Mouse (Mus musculus) embryonic facial prominence, embryonic 10.5 days (tissue): Measurements from ENCODE around the gene Rps6kc1. TPM values are rescaled to one million over a fixed set of nuclear protein-coding genes. Genes with fewer than 3 reads are reported as not detected.

Source experiments
- DNase-seq: peaks from one replicate; pipeline ENCODE4 v3.0.0-alpha.2; 2017; ENCODE audit warnings: low spot score
- H3K27ac ChIP-seq: fragments of 300-500 bp; sonication (generic); replicated peaks from 2 replicates; pipeline ENCODE4 v1.5.1; 2016; ENCODE audit warnings: mild to moderate bottlenecking
- H3K27me3 ChIP-seq: fragments of 300-500 bp; sonication (generic); replicated peaks from 2 replicates; pipeline ENCODE4 v1.6.1; 2016; ENCODE audit warnings: low read depth, mild to moderate bottlenecking; ENCODE audit not compliant: poor library complexity, severe bottlenecking
- H3K36me3 ChIP-seq: fragments of 300-500 bp; sonication (generic); replicated peaks from 2 replicates; pipeline ENCODE4 v1.6.1; 2016; ENCODE audit warnings: mild to moderate bottlenecking, moderate library complexity
- H3K4me1 ChIP-seq: fragments of 300-500 bp; sonication (generic); 2 replicates; pipeline ENCODE4 v1.6.1; 2016
- H3K4me3 ChIP-seq: fragments of 300-500 bp; sonication (generic); 2 replicates; pipeline ENCODE4 v1.5.1; 2016; ENCODE audit warnings: mild to moderate bottlenecking, moderate library complexity
- H3K9me3 ChIP-seq: fragments of 300-500 bp; sonication (generic); 2 replicates; pipeline ENCODE4 v1.6.1; 2016; ENCODE audit warnings: mild to moderate bottlenecking
- WGBS: fragments of 180-500 bp; shearing (Covaris S2); methylation state at CpG from one replicate; pipeline ENCODE4 v1.1.7; 2016; 5-methylcytosine and 5-hydroxymethylcytosine counted together
- polyA plus RNA-seq: library from polyadenylated mRNA; unstranded; fragments of >200 nt; fragmentation: Nextera tagmentation; extraction: Ambion mirVana; gene quantifications from 2 replicates; pipeline ENCODE4 v1.2.1, GENCODE M21; 2016

The Rps6kc1 gene
- polyA plus RNA-seq, 1 experiment from 2014 or later: 16.9 TPM

- no peaks in the 10 kb centered on the region for H3K36me3 ChIP-seq
- H3K27me3 ChIP-seq: no peaks in the 10 kb centered on the region
- WGBS: 83% methylated on average over 3 of the region's 3 CpGs
Observed at GRCm38 (mm10) chr1:190675455-190675854, 236.1 kb downstream of the Rps6kc1 start.

GRCm38 (mm10) chr1:190669099-190669498, 242.5 kb downstream of the Rps6kc1 start:
- Histone ChIP-seq H3K36me3 (no peaks in the 10 kb centered on the region), H3K27me3 (no peaks in the 10 kb centered on the region), H3K4me3 (no peak overlapping the region), H3K4me1 (peaks cover 33% of the 10 kb centered on the region), H3K9me3 (no peaks in the 10 kb centered on the region), H3K27ac (peak overlapping the region; percentile 66)
- 69% methylated on average over 10 of the region's 10 CpGs for WGBS
- DNase-seq: peak; percentile 34

More at GRCm38 (mm10) chr1:190675455-190675854, 236.1 kb downstream of the Rps6kc1 start:
- Histone ChIP-seq H3K4me1 (no peaks in the 10 kb centered on the region), H3K27ac (no peak overlapping the region), H3K9me3 (no peaks in the 10 kb centered on the region), H3K4me3 (no peak overlapping the region)
- no peak for DNase-seq

GRCm38 (mm10) chr1:190667821-190668220, 243.7 kb downstream of the Rps6kc1 start:
- Histone ChIP-seq H3K27me3 (no peaks in the 10 kb centered on the region), H3K4me1 (peaks cover 33% of the 10 kb centered on the region), H3K4me3 (no peak overlapping the region), H3K36me3 (no peaks in the 10 kb centered on the region), H3K9me3 (no peaks in the 10 kb centered on the region), H3K27ac (0 out of 2 replicates have a peak overlapping the region, but pooled peaks have one; percentile 24)
- no peak for DNase-seq
- WGBS: 93% methylated on average over 11 of the region's 11 CpGs

- Histone ChIP-seq H3K27ac (no peak overlapping the region), H3K36me3 (no peaks in the 10 kb centered on the region), H3K9me3 (no peaks in the 10 kb centered on the region), H3K4me3 (no peak overlapping the region), H3K27me3 (no peaks in the 10 kb centered on the region), H3K4me1 (peaks cover 33% of the 10 kb centered on the region)
- 83% methylated on average over 5 of the region's 5 CpGs for WGBS
- no peak for DNase-seq
Observed at GRCm38 (mm10) chr1:190667326-190667725, 244.2 kb downstream of the Rps6kc1 start.

- Histone ChIP-seq H3K36me3 (no peaks in the 10 kb centered on the region), H3K4me1 (peaks cover 46% of the 10 kb centered on the region), H3K27me3 (no peaks in the 10 kb centered on the region), H3K27ac (no peak overlapping the region), H3K4me3 (no peak overlapping the region), H3K9me3 (no peaks in the 10 kb centered on the region)
- no peak for DNase-seq
- 85% methylated on average over 8 of the region's 8 CpGs for WGBS
Observed at GRCm38 (mm10) chr1:190665490-190665875, 246.1 kb downstream of the Rps6kc1 start.

- Histone ChIP-seq H3K9me3 (no peaks in the 10 kb centered on the region), H3K4me1 (peaks cover 45% of the 10 kb centered on the region), H3K27me3 (no peaks in the 10 kb centered on the region), H3K36me3 (no peaks in the 10 kb centered on the region), H3K4me3 (no peak overlapping the region), H3K27ac (no peak overlapping the region)
- no peak for DNase-seq
- 87% methylated on average over 21 of the region's 21 CpGs for WGBS
Observed at GRCm38 (mm10) chr1:190664767-190665489, 246.6 kb downstream of the Rps6kc1 start.

GRCm38 (mm10) chr1:190663996-190664395, 247.6 kb downstream of the Rps6kc1 start:
- Histone ChIP-seq H3K27me3 (no peaks in the 10 kb centered on the region; the same call in 1 of the 2 replicates), H3K27ac (no peak overlapping the region), H3K36me3 (no peaks in the 10 kb centered on the region), H3K4me3 (no peak overlapping the region), H3K4me1 (peaks cover 43% of the 10 kb centered on the region), H3K9me3 (no peaks in the 10 kb centered on the region)
- 90% methylated on average over 4 of the region's 4 CpGs for WGBS
- DNase-seq: no peak

GRCm38 (mm10) chr1:190662736-190663135, 248.8 kb downstream of the Rps6kc1 start:
- WGBS: 84% methylated on average over 5 of the region's 5 CpGs
- H3K27ac ChIP-seq: no peak overlapping the region
- H3K9me3 ChIP-seq: no peaks in the 10 kb centered on the region
- no peaks in the 10 kb centered on the region for H3K36me3 ChIP-seq
- peaks cover 41% of the 10 kb centered on the region for H3K4me1 ChIP-seq
- H3K27me3 ChIP-seq: no peaks in the 10 kb centered on the region; the same call in 1 of the 2 replicates
- no peak for DNase-seq
- no peak overlapping the region for H3K4me3 ChIP-seq

- no peak for DNase-seq
- H3K4me1 ChIP-seq: peaks cover 41% of the 10 kb centered on the region
- H3K27me3 ChIP-seq: no peaks in the 10 kb centered on the region; the same call in 1 of the 2 replicates
- 41% methylated on average over 4 of the region's 4 CpGs for WGBS
- H3K27ac ChIP-seq: 0 out of 2 replicates have a peak overlapping the region, but pooled peaks have one; percentile 52
- H3K36me3 ChIP-seq: no peaks in the 10 kb centered on the region
- H3K4me3 ChIP-seq: no peak overlapping the region
- H3K9me3 ChIP-seq: no peaks in the 10 kb centered on the region
Observed at GRCm38 (mm10) chr1:190661764-190662163, 249.8 kb downstream of the Rps6kc1 start.

GRCm38 (mm10) chr1:190661249-190661648, 250.3 kb downstream of the Rps6kc1 start:
- WGBS: 79% methylated on average over 15 of the region's 15 CpGs

GRCm38 (mm10) chr1:190659722-190660502, 251.7 kb downstream of the Rps6kc1 start:
- DNase-seq: no peak
- H3K4me1 ChIP-seq: peaks cover 38% of the 10 kb centered on the region

More at GRCm38 (mm10) chr1:190661249-190661648, 250.3 kb downstream of the Rps6kc1 start:
- H3K36me3 ChIP-seq: no peaks in the 10 kb centered on the region
- H3K4me3 ChIP-seq: no peak overlapping the region
- DNase-seq: no peak
- no peaks in the 10 kb centered on the region for H3K9me3 ChIP-seq
- H3K4me1 ChIP-seq: peaks cover 40% of the 10 kb centered on the region
- no peaks in the 10 kb centered on the region; the same call in none of the 2 replicates for H3K27me3 ChIP-seq
- H3K27ac ChIP-seq: peak overlapping the region; percentile 52; the same call in 1 of the 2 replicates

GRCm38 (mm10) chr1:190658266-190658665, 253.3 kb downstream of the Rps6kc1 start:
- no peak overlapping the region for H3K27ac ChIP-seq
- H3K27me3 ChIP-seq: peaks cover 4% of the 10 kb centered on the region
- 94% methylated on average over 13 of the region's 13 CpGs for WGBS
- DNase-seq: no peak
- H3K9me3 ChIP-seq: no peaks in the 10 kb centered on the region
- no peaks in the 10 kb centered on the region for H3K36me3 ChIP-seq
- no peak overlapping the region for H3K4me3 ChIP-seq
- peaks cover 33% of the 10 kb centered on the region for H3K4me1 ChIP-seq

More at GRCm38 (mm10) chr1:190659722-190660502, 251.7 kb downstream of the Rps6kc1 start:
- Histone ChIP-seq H3K4me3 (no peak overlapping the region), H3K36me3 (no peaks in the 10 kb centered on the region), H3K27ac (peak overlapping the region; percentile 7; the same call in 1 of the 2 replicates), H3K27me3 (peaks cover 4% of the 10 kb centered on the region), H3K9me3 (no peaks in the 10 kb centered on the region)
- 76% methylated on average over 17 of the region's 17 CpGs for WGBS
